Mouse (Mus musculus) ES-E14 (cell line): ENCODE measurements around the gene Ezr.

Source experiments
- CHD2 ChIP-seq: IDR thresholded peaks from 2 replicates; pipeline ENCODE4 v1.6.1; 2014; ENCODE audit warnings: mild to moderate bottlenecking, low read depth, low read length, inconsistent platforms
- MAFK ChIP-seq: IDR thresholded peaks from 2 replicates; pipeline ENCODE4 v1.6.1; 2014; ENCODE audit warnings: mild to moderate bottlenecking, low read depth, low read length, inconsistent platforms; ENCODE audit not compliant: insufficient read depth
- ZC3H11A ChIP-seq: IDR thresholded peaks from 2 replicates; pipeline ENCODE4 v1.6.1; 2012; ENCODE audit warnings: low read depth, mild to moderate bottlenecking, inconsistent platforms, low read length, borderline replicate concordance

- no peak for TF ChIP-seq MAFK
- TF ChIP-seq CHD2: no peak
- TF ChIP-seq ZC3H11A: no peak
Measured at GRCm38 (mm10) chr17:6766823-6767222, 15.8 kb downstream of the Ezr start.
